In the genomic region with DNA sequence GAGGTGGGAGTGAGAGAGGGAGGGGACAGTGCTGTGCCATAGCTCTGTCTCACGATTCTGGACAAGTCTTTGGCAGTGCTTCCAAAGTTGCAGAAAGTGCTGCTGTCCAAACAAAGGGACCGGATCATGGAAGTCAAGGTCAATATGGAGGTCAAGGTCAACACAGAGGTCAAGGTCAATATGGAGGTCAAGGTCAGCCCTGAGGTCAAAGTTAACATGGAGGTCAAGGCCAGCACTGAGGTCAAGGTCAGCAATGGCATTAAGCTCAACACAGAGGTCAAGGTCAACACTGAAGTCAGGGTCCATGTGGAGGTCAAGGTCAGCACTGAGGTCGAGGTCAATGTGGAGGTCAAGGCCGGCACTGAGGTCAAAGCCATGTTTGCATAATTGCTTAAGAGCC, we compare ENCODE assay signal across 14 mouse cellular contexts. TPM values are rescaled to one million over a fixed set of nuclear protein-coding genes. Genes with fewer than 3 reads are reported as not detected.
A peak's percentile ranks its signal among the peaks of the same experiment; 100 is the strongest.
DNase-seq lines count a peak whose midpoint lies in the region; ATAC-seq and TF ChIP-seq lines count a peak whose summit lies in the region.
"Had no signal": no experiment of that assay in that cellular context is flagged by ENCODE, and none has a peak within 500 bp of the region (broad histone marks: within the 10 kb centered on the region; RNA-seq: fewer than 3 reads in every experiment).

No protein-coding gene starts in this region.

- H3K9me3 ChIP-seq in hindbrain, embryonic 14.5 days (ENCODE audit: control insufficient read depth, low read length), result no peaks in the 10 kb centered on the region
- H3K9me3 ChIP-seq in hindbrain, embryonic 12.5 days (replicated peaks), result no peaks in the 10 kb centered on the region
- no peaks in the 10 kb centered on the region for H3K9me3 ChIP-seq in lung, embryonic 15.5 days
- H3K9me3 ChIP-seq: limb, embryonic 12.5 days; midbrain, embryonic 12.5 days; neural tube, embryonic 15.5 days had no signal

- no peaks in the 10 kb centered on the region for H3K36me3 ChIP-seq in hindbrain, embryonic 14.5 days (replicated peaks; ENCODE audit: control insufficient read depth, insufficient read depth)
- peaks cover 8% of the 10 kb centered on the region; the same call in 1 of the 2 replicates for H3K36me3 ChIP-seq in hindbrain, embryonic 12.5 days
- no peaks in the 10 kb centered on the region for H3K36me3 ChIP-seq in lung, embryonic 15.5 days

- H3K4me1 ChIP-seq in hindbrain, embryonic 14.5 days (replicated peaks; ENCODE audit: control insufficient read depth, insufficient read depth, low read length), result peaks cover 10% of the 10 kb centered on the region; the same call in 1 of the 2 replicates
- peaks cover 16% of the 10 kb centered on the region for H3K4me1 ChIP-seq in hindbrain, embryonic 12.5 days
- peaks cover 84% of the 10 kb centered on the region for H3K4me1 ChIP-seq in lung, embryonic 15.5 days
- peaks cover 53% of the 10 kb centered on the region for H3K4me1 ChIP-seq in lung, adult 2 months (ENCODE audit: control insufficient read depth, insufficient read depth, low read length)

- no peak for TF ChIP-seq CTCF in lung, adult 2 months (IDR thresholded peaks at IDR 0.05; ENCODE audit: insufficient read depth, low read length)

- H3K4me2 ChIP-seq in hindbrain, embryonic 14.5 days (replicated peaks), result no peak overlapping the region
- no peak overlapping the region for H3K4me2 ChIP-seq in hindbrain, embryonic 12.5 days (replicated peaks)
- no peak overlapping the region for H3K4me2 ChIP-seq in lung, embryonic 15.5 days
- H3K4me2 ChIP-seq: limb, embryonic 12.5 days; midbrain, embryonic 12.5 days; neural tube, embryonic 15.5 days had no signal

- H3K4me3 ChIP-seq in hindbrain, embryonic 14.5 days (replicated peaks; ENCODE audit: low read length), result no peak overlapping the region
- H3K4me3 ChIP-seq in hindbrain, embryonic 12.5 days, result no peak overlapping the region
- no peak overlapping the region for H3K4me3 ChIP-seq in lung, embryonic 15.5 days
- H3K4me3 ChIP-seq in lung, adult 2 months (replicated peaks; ENCODE audit: extremely low read depth, low read depth, low read length), result no peak overlapping the region
- H3K4me3 ChIP-seq: limb, embryonic 12.5 days; midbrain, embryonic 12.5 days; neural tube, embryonic 15.5 days had no signal

- no peak for TF ChIP-seq POLR2A in lung, adult 2 months (IDR thresholded peaks at IDR 0.05; ENCODE audit: borderline replicate concordance, extremely low read depth, low read depth, low read length)

- no peaks in the 10 kb centered on the region for H3K27me3 ChIP-seq in hindbrain, embryonic 14.5 days (ENCODE audit: control insufficient read depth, insufficient read depth, low read length)
- no peaks in the 10 kb centered on the region for H3K27me3 ChIP-seq in hindbrain, embryonic 12.5 days
- no peaks in the 10 kb centered on the region for H3K27me3 ChIP-seq in lung, embryonic 15.5 days
- H3K27me3 ChIP-seq: limb, embryonic 12.5 days; midbrain, embryonic 12.5 days; neural tube, embryonic 15.5 days had no signal

- no peak for ATAC-seq in hindbrain, embryonic 14.5 days (ENCODE audit: low FRiP score)
- no peak for ATAC-seq in hindbrain, embryonic 12.5 days (ENCODE audit: low FRiP score)
- no peak for ATAC-seq in lung, embryonic 15.5 days (ENCODE audit: borderline replicate concordance, extremely low read depth, low FRiP score, low TSS enrichment)
- peak; percentile 9 for ATAC-seq in inflammation-experienced regulatory T-cells, adult 6 months

- DNase-seq in embryo, embryonic 10 days (ENCODE audit: low spot score), result peak; percentile 18
- DNase-seq in embryo, embryonic 10.5 days (ENCODE audit: low spot score), result no peak
- peak; percentile 38 for DNase-seq in hindbrain, embryonic 14.5 days (ENCODE audit: low spot score)
- DNase-seq in lung, adult 2 months, result no peak
- DNase-seq in gastrocnemius, postnatal 25 days, result no peak
- DNase-seq: adrenal gland, adult 2 months; kidney, adult 11 months; right cerebral cortex, postnatal 4 days had no signal

- WGBS in hindbrain, embryonic 14.5 days, result 92% methylated on average over 4 of the region's 4 CpGs
- WGBS in hindbrain, embryonic 12.5 days, result 83% methylated on average over 4 of the region's 4 CpGs
- WGBS in lung, embryonic 15.5 days, result 72% methylated on average over 4 of the region's 4 CpGs
- WGBS in lung, adult 2 months, result 50% methylated on average over 4 of the region's 4 CpGs

- no peak overlapping the region for H3K27ac ChIP-seq in hindbrain, embryonic 14.5 days
- H3K27ac ChIP-seq in hindbrain, embryonic 12.5 days, result no peak overlapping the region
- peak overlapping the region; percentile 67; the same call in 1 of the 2 replicates for H3K27ac ChIP-seq in lung, embryonic 15.5 days
- H3K27ac ChIP-seq: limb, embryonic 12.5 days; midbrain, embryonic 12.5 days; neural tube, embryonic 15.5 days had no signal

- no peak overlapping the region for H3K9ac ChIP-seq in hindbrain, embryonic 14.5 days
- H3K9ac ChIP-seq in hindbrain, embryonic 12.5 days, result no peak overlapping the region
- no peak overlapping the region for H3K9ac ChIP-seq in lung, embryonic 15.5 days
- H3K9ac ChIP-seq: limb, embryonic 12.5 days; midbrain, embryonic 12.5 days; neural tube, embryonic 15.5 days had no signal

RNA-seq across cellular contexts. Expression of gene Capn2, which starts 16.6 kb away (rescaled TPM):
- polyA plus RNA-seq in hindbrain, embryonic 14.5 days (2014; fragmentation: Nextera tagmentation; extraction: Ambion mirVana), result 80.5 and 81.0 TPM in 2 replicates
- 136 and 138 TPM in 2 replicates for polyA plus RNA-seq in hindbrain, embryonic 12.5 days (2016; fragmentation: Nextera tagmentation; extraction: Ambion mirVana)
- polyA plus RNA-seq in lung, embryonic 15.5 days (2015; fragmentation: Nextera tagmentation; extraction: Ambion mirVana), result 135 and 136 TPM in 2 replicates
- polyA plus RNA-seq in lung, adult 2 months (2012; rRNA removed), result 69.0 and 71.5 TPM in 2 replicates
- 10 to 100 TPM; 24.1 to 68.6 (median 38.1) TPM for polyA plus RNA-seq in inflammation-experienced regulatory T-cells, adult 6 months (2017; shearing (Covaris generic))
- total RNA-seq in gastrocnemius, postnatal 25 days (2021), result 10 to 100 TPM; 52.0 to 59.4 TPM

Comparison
In these comparisons a context has a peak if more than half of its experiments do, and no peak if none do; other contexts are left out.
1. DNase-seq: peak in embryo, embryonic 10 days (single experiment) and hindbrain, embryonic 14.5 days (single experiment); none in embryo, embryonic 10.5 days (single experiment), lung, adult 2 months (single experiment) and gastrocnemius, postnatal 25 days (single experiment).